Mouse (Mus musculus): Measurements from ENCODE around the gene C2cd3.
"Not testable (repeated sequence)": the region's sequence is repeated elsewhere in the genome, so short reads cannot be mapped to it uniquely, and the experiment has no call there.

The C2cd3 gene

GRCm38 (mm10) chr7:100470796-100471406, 98.9 kb downstream of the C2cd3 start:
- no peak for DNase-seq (ENCODE audit: extremely low spot score, low spot score)

GRCm38 (mm10) chr7:100471407-100471797, 99.4 kb downstream of the C2cd3 start:
- DNase-seq (ENCODE audit: extremely low spot score, low spot score), result no peak

GRCm38 (mm10) chr7:100472777-100473176, 100.7 kb downstream of the C2cd3 start, which contains the start of gene Ucp3:
Gene Ucp3, plus strand, starts transcription at chr7:100472990.
- DNase-seq (ENCODE audit: extremely low spot score, low spot score), result no peak

DNA sequence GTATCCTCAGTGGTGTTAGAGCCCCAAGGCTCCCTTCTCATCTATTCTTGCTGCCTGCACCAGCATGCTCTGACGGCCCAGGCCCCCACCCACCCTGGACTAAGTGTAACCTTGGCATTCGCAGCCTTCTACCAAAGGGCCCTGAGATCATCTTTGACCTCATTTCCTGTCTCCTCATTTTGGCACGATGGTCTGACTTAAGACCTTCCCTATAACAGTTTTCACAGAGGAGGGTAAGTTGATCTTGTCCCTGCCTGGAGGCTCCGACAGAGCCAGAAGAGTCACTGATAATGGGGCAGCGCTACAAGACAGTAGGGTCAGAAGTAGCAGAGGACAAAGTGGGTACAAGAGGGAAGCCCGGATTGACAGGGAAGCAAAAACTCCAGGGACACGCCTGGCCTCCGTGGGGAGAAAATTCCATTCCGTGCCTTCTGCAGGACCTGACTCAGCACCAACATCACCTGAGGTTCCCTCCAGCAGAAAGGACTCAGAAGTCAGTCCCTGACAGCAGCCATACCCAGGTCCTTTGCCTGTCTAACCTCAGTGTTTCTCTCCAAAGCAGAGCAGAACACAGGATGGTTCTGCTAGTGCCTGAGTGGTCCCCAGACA, 101.9 kb downstream of the C2cd3 start:
- no peak for DNase-seq (ENCODE audit: extremely low spot score, low spot score)

GRCm38 (mm10) chr7:100474680-100475079, 102.6 kb downstream of the C2cd3 start:
- DNase-seq (ENCODE audit: extremely low spot score, low spot score), result no peak

GRCm38 (mm10) chr7:100479100-100479822, 107.2 kb downstream of the C2cd3 start:
- no peak for DNase-seq (ENCODE audit: extremely low spot score, low spot score)

DNA sequence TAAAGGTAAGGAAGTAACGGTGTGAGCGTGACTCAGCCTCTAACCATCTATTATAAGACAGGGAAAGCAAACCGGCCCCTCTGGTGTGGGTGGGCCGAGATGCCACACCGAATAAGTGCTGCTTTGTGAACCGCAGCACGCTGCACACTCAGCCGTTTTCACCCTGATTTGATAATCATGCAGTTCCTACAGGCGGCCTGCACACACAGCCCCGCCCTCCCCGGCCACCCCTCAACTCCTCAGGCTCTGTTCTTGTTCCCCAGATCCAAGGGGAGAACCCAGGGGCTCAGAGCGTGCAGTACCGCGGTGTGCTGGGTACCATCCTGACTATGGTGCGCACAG, 107.8 kb downstream of the C2cd3 start:
- no peak for DNase-seq (ENCODE audit: extremely low spot score, low spot score)

DNA sequence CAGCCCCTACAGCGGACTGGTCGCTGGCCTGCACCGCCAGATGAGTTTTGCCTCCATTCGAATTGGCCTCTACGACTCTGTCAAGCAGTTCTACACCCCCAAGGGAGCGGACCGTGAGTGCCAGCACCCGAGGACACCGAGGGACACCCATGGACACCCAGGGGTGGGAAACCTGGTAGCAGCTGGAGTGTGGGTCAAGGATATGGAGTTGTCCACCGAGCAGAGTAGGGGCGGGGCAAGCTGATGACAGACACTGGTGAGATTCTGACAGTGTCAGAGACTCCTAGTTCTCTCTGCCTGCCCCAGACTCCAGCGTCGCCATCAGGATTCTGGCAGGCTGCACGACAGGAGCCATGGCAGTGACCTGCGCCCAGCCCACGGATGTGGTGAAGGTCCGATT, 108.1 kb downstream of the C2cd3 start:
- DNase-seq (ENCODE audit: extremely low spot score, low spot score), result no peak

- DNase-seq (ENCODE audit: extremely low spot score, low spot score), result not testable (repeated sequence)
Observed at GRCm38 (mm10) chr7:100482046-100482445, 110.0 kb downstream of the C2cd3 start.

DNA sequence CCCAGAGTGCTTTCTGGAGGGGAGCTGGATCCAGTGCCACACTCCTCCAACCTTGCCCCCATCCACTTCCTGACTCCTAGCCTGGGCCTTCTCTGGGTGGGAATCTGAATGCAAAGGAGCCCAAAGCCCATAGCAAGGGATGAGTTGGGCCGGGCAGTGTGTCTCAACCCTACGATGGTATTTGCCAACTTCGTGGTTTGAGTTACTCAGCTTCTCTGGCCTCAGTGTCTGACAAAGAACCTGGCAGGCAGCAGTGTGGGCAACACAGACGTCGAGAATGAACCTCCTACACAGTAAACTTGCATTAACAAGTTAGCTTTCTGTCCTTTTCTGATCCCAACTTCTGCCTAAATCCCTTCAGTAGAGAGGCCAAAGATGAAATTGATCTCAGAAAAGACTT, 112.5 kb downstream of the C2cd3 start:
- DNase-seq (ENCODE audit: extremely low spot score, low spot score), result no peak

DNA sequence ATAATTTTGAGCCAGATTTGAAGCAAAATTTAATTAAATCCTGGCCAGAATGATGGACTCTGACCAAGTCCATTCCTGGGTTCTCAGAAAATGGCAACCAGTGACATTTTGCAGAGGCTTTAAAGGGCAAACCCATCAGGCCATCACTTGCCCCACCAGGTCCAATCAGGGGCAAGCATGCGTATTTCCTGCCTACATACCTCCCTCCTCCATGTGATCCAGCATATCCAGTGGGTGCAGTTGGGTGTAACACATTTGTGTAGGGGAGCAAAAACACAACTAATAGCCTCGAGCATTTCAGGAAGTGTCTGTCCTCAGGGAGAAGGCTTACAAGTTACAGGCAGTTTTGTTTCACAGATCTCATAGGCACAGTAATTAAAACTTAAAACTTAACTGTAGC, 115.3 kb downstream of the C2cd3 start:
- no peak for DNase-seq (ENCODE audit: extremely low spot score, low spot score)

DNA sequence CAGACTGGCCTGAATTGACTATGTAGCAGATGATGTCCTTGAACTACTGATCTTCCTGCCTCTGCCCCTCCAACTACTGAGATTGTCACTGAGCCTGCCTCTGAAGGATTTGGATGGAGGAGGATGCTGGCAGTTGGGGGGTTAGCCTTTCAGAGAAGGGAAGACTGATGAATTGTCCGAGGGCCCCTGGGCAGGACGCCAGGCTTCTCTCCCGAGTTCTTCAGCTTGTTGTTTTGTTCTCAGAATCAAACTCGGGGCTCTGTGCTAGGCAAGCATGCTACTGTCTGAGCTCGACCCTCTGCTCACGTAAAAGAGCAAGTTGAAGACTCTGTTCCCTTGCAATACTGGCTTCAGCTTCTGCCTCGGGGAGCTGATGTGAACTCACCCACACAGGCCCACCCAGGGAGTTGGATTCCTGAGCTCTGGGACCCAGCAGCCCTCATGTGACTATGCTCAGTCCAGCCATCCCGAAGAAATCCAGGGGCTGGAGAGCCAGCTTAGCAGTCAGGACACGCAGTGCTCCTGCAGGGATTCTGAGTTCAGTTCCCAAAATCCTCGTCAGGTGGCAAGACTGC, 116.5 kb downstream of the C2cd3 start:
- DNase-seq (ENCODE audit: extremely low spot score, low spot score), result no peak

GRCm38 (mm10) chr7:100492391-100493116, 120.5 kb downstream of the C2cd3 start:
- no peak for DNase-seq (ENCODE audit: extremely low spot score, low spot score)

GRCm38 (mm10) chr7:100493117-100493483, 121.1 kb downstream of the C2cd3 start, which contains the start of gene Ucp2:
Gene Ucp2, plus strand, starts transcription at chr7:100493337.
- DNase-seq (ENCODE audit: extremely low spot score, low spot score), result peak; percentile 84

DNA sequence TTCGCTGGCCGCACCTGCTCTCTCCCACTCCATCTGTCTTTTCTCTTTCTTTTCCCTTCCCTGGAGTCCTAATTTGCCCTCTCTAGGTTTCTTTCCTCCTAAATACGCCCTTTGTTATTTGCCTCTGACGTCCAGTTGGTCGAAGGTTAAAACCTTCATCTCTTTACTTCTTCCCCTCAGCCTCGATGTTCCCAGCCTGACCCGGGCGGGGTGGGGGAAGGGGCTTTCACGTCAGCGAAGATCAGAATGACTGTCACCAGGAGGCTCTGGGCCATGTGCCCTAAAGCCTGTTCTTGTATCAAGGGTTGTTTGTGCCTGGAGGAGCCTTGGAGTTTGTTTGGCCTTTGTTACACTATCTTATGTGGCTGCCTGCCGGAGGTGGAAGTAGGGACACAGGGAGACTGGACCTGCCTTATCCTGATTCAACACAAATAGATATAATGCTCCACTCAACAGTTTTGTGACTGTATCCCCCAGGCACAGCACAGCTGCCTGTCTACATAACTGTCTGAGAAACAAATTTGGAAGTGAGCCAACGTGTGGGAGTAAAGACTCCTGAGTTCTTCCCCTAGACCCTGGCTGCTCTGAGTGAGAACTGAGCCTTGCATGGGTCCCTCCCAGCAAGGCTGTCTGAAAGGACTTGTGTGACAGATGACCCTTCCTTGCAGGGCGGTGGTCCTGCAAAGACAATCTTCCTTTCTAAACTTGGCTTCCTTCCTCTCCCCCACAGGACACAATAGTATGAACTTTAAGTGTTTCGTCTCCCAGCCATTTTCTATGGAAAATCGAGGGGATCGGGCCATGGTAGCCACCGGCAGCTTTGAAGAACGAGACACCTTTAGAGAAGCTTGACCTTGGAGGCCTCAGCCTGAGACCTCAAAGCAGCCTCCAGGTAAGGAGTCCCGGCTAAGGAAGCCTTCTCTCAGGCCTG, 121.7 kb downstream of the C2cd3 start:
- peak; percentile 24 for DNase-seq (ENCODE audit: extremely low spot score, low spot score)

DNA sequence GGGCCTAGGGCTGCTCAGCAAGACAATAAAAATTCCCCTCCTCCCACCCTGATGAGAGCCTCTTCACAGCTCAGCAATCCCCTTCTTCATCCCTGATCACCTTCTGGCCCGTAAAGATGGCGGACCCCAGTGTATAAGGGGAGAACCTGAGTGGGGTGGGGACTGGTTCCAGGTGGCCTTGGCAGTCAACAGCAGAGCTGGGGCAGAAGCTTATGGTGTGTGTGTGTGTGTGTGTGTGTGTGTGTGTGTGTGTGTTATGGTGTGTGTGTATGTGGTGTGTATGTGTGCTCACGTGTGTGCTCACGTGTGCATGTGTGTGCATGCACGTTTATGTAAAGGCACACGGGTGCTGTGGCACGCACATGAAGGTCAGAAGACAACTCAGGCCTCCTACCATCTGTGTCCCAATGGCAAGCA, 122.4 kb downstream of the C2cd3 start:
- no peak for DNase-seq (ENCODE audit: extremely low spot score, low spot score)

DNA sequence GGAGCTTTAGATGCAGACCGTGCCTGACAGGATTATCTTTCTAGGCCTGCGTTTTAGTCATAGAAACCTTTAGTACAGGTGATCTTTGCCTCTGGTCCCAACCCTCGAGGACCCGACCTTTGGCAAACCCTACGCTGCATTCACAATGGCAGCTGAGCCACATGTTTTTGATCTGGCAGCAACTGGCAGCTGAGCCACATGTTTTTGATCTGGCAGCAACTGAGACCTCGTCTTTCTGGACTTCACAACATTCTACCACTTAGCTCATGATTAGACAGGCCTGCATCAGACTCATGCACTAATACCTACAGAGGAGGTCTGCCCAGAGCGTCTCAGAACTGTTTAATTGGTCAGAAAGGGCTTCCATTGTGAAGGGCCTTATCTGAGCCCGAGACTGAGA, 123.0 kb downstream of the C2cd3 start:
- DNase-seq (ENCODE audit: extremely low spot score, low spot score), result no peak

- peak; percentile 39 for DNase-seq (ENCODE audit: extremely low spot score, low spot score)
Observed at GRCm38 (mm10) chr7:100495581-100496251, 123.7 kb downstream of the C2cd3 start.

- no peak for DNase-seq (ENCODE audit: extremely low spot score, low spot score)
Observed at GRCm38 (mm10) chr7:100496371-100496770, 124.3 kb downstream of the C2cd3 start.

GRCm38 (mm10) chr7:100496791-100497190, 124.8 kb downstream of the C2cd3 start:
- DNase-seq (ENCODE audit: extremely low spot score, low spot score), result no peak
